Mouse (Mus musculus): ENCODE results near the gene Nt5dc2.

Nt5dc2 gene

DNA sequence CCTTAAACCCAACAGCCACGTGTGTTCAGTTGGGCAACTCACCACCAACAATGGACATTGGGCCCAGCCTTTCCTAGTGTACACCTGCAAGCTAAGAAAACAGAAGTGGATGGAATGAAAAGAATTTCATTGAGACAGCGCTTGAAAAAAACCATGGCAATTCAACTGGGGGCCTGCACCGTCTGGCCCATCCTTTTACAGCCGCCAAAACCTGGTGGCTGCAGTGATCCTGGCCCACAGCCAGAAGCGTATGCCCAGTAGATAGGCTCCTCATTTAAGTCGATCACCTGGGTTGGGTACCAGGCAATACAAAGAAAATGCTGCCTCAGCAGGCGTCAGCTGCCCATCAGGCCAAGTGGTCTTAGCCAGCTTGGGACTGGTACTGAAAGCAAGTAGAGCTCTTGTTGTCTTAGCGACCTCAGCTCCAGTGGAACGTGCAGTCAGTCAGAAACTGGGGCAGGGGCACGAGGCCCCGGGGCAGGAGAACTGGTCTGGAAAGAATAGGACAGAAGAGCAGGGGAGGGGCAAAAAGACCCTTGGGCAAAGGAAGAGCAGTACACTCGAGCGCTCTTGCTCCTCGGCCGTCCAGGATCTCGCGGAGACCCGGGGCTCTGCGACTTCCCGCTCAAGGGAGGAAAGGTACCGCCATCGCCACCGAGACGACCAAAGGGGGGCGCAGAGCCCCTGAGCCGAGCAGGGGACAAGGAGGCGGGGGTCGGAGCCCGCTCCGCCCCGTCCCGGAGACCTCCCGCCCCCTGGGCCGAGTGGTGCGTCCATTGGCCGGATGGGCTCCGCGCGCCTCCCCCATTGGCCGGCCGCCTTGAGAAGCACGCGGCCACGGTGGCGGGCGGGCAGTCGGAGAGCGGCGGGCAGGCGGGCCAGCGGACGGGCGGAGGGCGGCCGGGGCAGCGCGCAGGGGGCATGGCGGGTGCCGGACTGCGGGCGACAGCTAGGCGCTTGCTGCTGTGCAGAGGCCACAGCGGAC, at the start of gene Nt5dc2:
Gene Nt5dc2, plus strand, starts transcription at position 818 of the 985 bp plus-strand sequence.
- peak; percentile 89 to 91 for DNase-seq

DNA sequence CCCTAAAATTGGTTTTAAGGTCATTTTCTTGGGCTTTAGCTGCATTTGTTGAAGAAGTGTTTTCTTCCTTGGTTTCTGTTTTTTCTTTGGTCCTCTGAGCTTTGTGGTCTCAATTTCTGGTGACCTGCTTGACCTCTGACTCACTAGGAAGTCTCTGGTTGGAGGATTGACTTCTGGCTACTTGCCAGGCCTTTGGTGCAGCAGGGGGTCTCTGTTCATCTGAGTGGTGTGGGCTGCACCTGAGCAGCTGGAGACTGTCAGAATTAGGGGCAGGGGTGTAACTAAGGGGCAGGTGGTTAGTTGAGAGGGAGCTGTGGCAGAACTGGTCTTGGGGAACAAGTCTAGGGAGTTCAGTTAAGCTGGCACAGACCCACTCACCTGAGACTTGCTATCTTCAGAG, 49.7 kb upstream of the Nt5dc2 start:
- peak; percentile 10 to 13 for DNase-seq

DNA sequence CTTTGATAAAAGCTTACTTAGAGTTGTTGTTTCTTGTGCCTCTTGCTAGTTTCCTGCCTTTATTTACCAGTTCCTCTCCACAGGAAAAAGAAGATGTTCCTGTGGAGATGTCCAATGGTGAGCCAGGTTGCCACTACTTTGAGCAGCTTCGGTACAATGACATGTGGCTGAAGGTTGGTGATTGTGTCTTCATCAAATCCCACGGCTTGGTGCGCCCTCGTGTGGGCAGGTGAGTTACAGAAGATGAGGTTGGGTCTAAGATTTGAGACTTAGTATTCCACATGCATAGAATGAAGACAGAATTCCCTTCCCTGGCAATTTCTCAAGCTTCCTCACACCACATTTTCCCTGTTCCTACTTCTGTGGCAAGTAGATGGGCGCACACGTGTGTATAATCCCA, 43.4 kb upstream of the Nt5dc2 start:
- DNase-seq: peak in 1 of 2 experiments; percentile 11

- DNase-seq: no peak
Measured at GRCm38 (mm10) chr14:31088515-31088914, 42.3 kb upstream of the Nt5dc2 start.

- no peak for DNase-seq
Measured at GRCm38 (mm10) chr14:31089918-31090317, 40.9 kb upstream of the Nt5dc2 start.

DNA sequence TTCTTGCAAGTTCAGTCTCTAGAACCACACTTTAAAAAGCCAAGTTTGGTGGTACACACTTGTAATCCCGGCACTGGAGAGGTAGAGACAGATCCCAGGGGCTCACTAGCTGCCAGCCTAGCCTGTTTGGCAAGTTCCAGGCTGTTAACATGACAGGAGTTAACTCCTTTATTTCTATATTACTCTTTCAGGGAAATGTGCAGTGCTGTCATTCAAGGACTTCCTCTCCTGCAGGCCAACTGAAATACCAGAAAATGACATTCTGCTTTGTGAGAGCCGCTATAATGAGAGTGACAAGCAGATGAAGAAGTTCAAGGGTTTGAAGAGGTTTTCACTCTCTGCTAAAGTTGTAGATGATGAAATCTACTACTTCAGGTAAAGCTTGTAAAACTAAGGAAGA, 25.7 kb upstream of the Nt5dc2 start:
- DNase-seq: no peak

DNA sequence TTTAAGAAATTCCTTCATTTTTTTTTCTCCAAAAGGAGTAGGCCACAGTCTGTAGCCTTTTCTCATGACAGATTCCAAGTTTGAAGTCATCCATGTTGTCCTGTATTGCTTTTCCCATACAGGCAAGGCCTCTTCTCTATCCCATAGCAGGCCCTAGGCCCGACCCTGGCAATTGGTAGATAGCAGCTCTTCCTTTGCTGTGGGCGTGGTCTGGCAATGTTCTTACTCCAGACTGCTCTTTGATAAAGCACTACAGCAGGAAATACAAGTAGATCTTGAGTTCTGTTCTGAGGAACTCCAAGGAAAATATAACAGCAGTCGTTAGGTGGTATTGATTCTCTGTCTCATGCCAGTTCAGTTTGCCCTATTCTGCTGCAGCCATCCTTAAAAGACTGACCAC, 20.2 kb upstream of the Nt5dc2 start:
- DNase-seq: no peak

- DNase-seq: no peak
Measured at GRCm38 (mm10) chr14:31112187-31112586, 18.7 kb upstream of the Nt5dc2 start.

DNA sequence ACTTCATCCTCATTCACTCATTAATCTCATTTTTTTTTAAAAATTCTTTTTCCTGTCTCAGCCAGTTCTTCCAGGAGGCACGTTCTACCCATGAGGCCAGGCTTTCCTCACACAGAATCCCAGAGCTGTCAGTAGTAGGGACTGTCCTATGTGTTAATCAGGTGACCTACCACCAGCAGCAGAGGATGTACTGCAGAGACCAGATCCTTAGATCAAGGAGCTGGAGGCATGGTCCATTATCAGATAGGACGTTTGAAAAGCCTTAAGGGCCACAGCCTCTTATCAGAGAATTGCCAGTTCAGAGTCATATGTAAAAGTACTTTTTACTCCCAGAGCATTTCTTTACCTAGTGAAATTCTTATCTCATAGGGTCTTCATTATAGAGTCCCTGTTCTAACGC, 16.8 kb upstream of the Nt5dc2 start:
- DNase-seq: no peak

DNA sequence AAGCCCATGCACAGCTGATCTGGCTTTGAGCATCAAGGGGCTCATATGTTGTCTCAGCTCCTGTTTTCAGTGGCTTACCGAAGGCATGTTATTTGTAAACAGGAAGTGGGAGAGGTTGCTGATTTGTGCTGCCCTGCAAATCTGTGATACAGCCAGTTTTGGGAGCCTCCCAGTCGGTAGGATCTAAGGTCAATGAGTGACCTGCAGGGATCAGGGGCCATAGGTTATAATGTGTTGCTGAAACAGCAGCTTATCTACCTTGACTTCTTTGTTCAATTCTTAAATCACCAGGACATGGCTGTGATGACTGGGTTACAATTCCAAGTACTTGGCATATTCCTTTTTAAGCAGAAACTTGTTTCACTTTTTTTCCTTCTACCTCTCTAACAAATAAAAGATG, 15.3 kb upstream of the Nt5dc2 start:
- no peak for DNase-seq

GRCm38 (mm10) chr14:31125106-31126075, 5.5 kb upstream of the Nt5dc2 start:
- no peak for DNase-seq

DNA sequence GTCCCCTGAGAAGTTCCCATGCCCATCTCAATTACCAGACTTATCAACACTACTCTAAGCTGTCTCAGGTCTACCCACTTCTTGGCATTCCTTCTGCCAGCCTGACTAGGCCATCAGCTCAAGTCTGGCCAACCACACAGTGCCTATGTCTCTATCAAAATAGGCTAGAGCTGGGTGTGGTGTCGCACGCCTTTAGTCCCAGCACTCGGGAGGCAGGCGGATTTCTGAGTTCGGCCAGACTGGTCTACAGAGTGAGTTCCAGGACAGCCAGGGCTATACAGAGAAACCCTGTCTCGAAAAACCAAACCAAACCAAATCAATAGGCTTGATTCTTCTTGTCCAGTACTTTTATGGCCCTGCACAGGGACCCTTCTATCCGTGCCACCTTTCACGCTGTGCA, 4.0 kb upstream of the Nt5dc2 start:
- no peak for DNase-seq

DNA sequence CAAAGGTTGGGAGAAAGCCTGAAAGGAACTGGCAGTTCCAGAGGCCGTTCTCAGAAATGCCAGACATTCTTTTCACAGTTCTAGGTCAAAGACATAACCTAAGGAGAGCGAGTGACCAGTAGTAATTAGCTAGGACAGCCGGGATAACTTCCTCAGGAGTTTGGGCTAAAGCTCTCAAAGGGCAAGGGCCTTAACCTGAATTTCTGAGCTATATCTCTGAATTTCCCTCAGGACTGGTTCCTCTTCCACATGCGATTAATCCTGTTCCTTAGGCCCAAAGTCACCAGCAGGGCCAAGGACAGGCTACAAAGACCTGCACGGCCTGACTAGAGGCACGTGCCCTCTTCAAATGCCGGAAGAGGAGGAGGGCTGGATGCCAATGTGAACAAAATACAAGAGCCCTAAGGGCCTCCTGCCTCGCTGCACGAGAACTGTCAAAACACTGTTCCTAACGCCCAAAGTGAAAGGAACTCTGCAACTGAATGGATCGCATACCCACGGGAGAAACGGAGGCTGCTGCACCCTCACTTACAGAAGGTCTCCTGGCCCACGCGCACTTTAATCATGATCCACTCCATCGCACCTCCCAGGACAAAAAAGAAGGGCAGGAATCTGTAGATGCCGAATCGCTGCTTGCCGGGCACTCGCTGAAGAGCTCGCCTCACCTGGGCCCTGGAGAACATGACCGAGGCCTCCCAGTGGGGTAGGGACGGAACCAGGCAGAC, 2.6 kb upstream of the Nt5dc2 start:
- peak in 1 of 2 experiments; percentile 60 for DNase-seq

GRCm38 (mm10) chr14:31128826-31129219, 2.0 kb upstream of the Nt5dc2 start, which contains the start of gene Smim4:
Gene Smim4, minus strand, starts transcription at chr14:31128956.
- DNase-seq: peak; percentile 97 to 98

DNA sequence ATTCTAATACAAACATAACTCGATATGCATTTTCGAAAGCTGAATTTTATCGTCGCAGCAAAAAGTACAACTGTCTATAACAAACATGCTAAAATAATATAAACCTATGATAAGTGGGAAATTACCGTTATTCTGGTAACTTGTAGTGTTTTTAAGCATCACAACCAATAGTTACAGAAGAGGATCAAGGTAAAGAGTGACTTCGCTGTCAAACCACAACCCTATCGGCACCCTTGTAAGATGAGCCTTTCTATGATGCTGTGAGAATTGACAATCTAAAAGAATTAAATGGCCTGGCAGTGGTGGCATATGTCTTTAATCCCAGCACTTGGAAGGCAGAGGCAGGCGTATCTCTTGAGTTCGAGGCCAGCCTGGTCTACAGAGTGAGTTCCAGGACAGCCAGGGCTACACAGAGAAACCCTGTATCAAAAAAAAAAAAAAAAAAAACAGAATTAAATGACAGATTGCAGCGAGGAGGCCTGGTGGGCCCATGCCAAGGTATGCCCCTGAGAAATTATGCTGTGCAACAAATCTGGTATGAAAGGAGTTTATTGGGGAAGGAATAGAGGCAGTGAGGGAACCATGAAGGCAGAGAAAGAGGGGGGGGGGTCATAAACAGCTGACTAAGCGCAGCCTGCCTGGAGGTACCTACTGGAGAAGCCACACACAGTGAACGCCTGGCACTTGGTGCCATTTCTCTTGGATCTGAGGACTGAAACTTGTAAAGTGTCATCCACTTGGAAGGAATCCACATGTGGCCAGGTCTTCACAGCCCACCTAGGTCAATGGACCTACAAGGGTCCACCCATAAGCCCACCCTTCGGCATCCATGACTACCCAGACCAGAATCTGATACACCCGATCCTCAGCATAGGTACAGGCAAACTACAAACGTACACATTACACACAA, 1.3 kb upstream of the Nt5dc2 start:
- peak; percentile 50 to 64 for DNase-seq

DNA sequence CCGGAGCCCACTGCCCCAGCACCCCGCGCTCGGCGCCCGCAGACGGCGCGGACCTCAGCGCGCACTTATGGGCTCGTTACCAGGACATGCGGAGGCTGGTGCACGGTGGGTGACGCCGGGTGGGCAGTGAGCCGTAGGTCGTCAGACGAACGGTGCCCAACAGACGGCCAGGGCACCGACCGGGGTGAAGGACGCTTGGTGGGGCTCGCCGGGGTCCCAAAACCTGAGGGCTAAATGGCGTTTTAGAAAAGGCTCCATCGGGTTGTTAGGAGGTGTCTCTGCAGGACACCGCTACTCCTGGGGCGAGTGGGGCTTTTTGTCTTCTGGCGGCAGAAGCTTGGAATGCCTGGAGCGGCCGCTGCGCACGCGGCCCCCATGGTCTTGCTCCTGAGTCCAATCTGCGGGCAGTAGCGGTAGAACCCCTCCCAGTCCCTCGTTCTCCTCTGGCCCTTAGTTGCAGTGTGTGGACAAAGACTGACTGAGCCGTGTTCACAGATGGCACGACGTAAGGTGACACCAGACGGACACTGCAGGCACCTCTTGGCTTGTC, 494 bp downstream of the Nt5dc2 start:
- peak; percentile 63 to 66 for DNase-seq

DNA sequence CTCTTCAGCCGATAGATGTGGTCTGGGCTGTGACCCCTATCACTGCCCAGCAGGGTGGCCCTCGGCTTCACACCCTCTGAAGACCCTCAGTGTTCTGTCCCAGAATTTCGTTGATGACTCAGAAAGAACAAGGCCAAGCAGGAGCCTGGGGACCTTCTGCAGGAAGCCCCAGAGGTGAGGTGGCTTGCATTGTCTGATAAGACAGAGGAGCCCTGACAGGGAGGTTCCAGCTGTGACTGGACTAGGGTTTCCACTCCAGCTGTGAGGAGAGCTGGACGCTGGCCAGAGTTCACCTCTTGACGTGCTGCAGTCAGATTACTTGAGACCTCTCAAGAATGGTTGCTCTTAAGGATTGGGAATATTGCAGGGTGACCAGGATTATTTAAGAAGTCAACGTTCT, 1.2 kb downstream of the Nt5dc2 start:
- peak; percentile 48 to 63 for DNase-seq

DNA sequence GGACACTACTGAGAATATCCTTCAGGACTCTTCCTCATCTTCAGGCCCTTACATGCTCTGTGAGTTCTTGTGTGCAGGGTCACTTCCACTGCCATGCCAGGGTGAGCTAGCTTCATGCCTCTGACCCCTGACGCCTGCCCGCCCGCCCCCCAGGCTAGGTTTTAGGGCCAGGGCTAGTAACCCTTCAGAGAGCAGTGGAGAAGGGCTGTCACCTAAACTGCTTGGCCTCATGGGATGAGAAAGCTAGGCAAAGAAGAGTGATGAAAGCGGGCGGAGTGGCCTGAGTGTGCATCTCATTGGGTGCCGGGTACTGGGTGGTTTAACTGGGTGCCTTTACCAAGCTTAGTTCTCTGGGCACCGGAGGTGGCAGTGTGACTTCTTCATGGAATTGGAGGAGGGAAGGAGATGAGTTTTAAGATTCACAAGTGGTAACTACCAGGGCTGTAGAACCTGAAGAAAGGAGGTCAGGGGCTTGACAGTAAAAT, 1.7 kb downstream of the Nt5dc2 start:
- DNase-seq: no peak

- DNase-seq: no peak
Measured at GRCm38 (mm10) chr14:31133023-31133665, 2.3 kb downstream of the Nt5dc2 start.

Measured in cerebellum, postnatal 14 days (tissue).